Mouse (Mus musculus): ENCODE measurements around the gene Pla2g2c.

Pla2g2c gene

DNA sequence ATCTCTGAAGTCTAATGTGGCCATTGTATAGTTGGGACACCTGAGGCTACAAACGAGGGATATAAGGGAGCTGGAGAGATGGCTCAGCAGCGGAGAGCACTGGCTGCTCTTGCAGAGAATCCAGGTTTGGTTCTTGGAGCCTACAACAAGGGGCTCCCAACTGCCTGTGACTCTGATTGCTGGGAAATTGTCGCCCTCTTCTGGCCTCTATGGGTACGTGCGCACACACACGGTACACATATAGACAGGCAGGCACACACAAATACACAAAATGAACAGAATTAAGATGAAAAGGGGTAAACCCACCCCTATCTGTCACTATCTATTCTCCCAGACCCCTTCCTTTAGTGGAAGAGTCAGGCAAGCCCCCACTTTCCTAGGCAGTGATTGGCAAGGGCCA lies 28.0 kb downstream of the Pla2g2c start:
- no peak for DNase-seq (ENCODE audit: low spot score)

DNA sequence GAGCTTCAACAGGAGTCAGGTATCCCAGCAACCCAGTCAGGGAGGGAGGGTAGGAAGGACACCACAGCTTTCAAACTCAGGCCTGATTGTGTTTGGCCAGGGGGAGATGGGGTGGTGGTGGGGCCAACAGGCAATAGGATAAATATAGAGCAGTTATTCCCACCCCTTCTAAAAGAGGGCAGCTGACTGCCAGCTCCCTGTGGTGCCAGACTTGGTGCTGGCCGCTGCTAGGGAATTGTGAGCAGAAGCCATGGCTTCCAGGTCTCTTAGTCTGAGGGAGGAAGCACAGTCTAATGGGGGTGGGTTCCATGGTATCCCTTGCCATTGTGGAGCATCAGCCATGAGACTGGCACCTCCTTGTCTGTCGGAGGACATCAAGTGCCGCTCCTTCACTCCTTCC lies 29.0 kb downstream of the Pla2g2c start:
- DNase-seq (ENCODE audit: low spot score) = no peak

DNA sequence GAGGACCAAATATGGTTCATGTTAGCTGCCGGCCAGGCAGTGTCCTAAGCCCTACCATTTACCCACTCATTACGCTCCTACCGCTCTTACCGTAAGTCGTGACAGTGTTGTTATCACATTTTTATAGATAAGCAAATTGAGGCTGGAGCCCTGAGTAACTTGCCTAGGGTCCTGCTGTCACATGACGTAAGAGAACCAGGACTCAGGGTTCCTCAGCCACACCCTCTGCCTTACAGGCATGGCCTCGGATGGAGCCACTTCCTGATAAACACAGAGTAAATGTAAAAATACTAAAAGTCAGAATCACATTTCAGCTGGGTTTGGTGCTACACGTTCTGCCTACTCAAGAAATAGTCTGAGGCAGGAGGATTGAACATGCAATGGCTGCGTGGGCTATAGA lies 29.8 kb downstream of the Pla2g2c start:
- no peak for DNase-seq (ENCODE audit: low spot score)

DNA sequence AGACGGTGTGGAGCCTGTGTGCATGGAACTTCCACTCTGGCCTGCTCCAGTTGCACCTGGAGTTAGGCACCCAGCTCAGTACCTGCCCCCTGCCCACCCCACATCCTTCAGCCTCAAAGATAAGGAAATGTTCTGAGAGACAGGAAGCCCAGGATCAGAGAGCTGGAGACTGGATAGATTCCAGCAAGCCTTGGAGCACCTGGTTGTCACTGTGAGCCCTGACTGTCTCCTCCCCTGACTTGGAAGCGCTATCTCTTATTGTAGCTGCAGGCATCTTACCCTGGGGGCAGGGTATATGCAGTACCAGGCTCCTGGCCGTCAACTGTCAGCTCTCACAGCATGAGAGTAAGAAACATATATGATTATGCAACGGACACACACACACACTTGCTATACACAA lies 30.8 kb downstream of the Pla2g2c start:
- no peak for DNase-seq (ENCODE audit: low spot score)

GRCm38 (mm10) chr4:138755983-138756382 lies 31.4 kb downstream of the Pla2g2c start:
- no peak for DNase-seq (ENCODE audit: low spot score)

DNA sequence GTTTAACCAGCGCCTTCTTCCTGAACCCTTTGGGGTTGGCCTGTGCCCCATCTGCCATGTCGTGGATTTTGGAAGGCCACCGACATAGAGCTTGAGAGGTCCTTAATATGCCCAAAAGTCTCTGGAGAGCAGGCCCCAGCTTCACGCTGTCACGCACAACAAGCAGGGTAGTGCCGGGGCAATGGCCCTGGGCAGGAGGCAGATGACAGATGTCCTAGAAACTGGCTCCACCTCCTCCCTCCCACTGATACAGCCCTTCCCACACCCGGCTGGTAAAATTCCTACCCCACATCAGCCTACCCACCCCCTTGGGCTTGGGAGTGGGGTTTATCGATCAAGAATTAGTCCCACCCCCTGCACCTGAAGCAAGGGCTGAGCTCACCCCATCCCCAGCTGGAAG lies 32.8 kb downstream of the Pla2g2c start, which contains the start of gene Pla2g2f:
Gene Pla2g2f (minus strand): TSS at position 211 of the 400 bp plus-strand sequence.
- no peak for DNase-seq (ENCODE audit: low spot score)

GRCm38 (mm10) chr4:138762266-138762665 lies 37.7 kb downstream of the Pla2g2c start:
- DNase-seq (ENCODE audit: low spot score) = no peak

GRCm38 (mm10) chr4:138771970-138772369 lies 47.4 kb downstream of the Pla2g2c start:
- DNase-seq (ENCODE audit: low spot score) = no peak

- DNase-seq (ENCODE audit: low spot score) = no peak
Measured at GRCm38 (mm10) chr4:138772386-138772785, 47.8 kb downstream of the Pla2g2c start.

DNA sequence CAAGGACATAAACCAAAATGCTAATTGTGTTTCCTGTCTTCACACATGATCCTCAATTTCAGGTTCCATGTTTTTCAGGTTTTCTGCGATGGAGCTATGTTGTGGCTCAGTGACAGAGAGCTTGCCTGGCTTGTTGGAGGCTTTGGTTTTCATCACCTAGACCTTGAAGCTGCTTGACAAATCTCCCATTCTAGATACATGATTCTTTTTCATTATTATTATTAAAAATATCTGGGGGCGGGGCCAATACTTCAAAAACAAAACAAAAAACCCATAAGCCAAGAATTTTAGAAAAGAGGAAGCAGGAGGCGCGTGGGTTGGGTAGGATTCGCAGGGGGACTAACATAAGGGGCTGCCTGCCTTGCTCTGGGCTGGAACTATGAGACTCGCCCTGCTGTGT lies 50.8 kb downstream of the Pla2g2c start, which contains the start of gene Pla2g2d:
Gene Pla2g2d (plus strand): TSS at position 301 of the 400 bp plus-strand sequence.
- no peak for DNase-seq (ENCODE audit: low spot score)

DNA sequence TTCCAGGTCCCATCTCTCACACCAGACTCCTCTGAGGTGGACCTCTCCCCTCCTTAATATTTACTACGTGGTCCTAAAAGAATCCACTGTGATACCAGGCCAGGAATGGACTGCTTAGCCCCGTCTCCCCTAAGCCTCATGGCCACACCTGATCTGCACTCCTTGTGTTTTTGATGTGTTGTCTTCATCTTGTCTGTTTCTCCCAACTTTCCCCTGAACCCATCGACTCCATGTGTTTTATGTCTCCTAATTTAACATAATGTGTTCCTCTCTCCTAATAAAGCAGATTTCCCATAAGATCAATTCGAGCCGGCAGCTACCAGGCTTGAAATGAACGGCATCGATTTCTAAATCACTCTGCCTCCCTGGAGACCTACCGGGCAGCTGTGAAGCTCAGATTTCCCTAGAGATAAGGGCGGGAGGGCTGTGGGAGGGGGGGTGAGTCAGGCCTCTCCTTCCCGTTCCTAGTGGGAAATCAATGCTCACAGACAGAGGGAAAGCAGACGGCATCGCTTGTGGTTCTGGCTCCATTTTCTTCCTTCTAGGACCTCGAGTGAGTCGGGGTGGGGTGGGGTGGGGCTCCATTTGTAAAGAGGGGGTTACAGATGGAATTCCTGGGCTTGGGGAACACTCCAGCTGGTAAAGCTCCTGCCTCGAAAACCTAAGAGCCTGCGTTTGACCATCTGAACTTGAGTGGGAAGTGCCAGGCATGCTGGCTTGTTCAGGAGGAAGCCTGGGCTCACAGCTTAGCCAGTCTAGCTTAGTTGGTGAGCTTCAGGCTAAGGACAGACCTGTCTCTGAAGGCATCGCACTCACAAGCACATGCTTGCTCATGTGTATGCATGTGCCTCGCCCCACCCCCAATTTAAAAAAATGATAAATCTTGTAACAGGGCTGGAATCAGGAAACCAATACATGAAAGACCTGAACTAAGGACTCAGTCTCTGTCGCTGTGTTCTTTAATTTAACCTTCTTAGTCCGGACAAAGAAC lies 53.1 kb downstream of the Pla2g2c start:
- no peak for DNase-seq (ENCODE audit: low spot score)

DNA sequence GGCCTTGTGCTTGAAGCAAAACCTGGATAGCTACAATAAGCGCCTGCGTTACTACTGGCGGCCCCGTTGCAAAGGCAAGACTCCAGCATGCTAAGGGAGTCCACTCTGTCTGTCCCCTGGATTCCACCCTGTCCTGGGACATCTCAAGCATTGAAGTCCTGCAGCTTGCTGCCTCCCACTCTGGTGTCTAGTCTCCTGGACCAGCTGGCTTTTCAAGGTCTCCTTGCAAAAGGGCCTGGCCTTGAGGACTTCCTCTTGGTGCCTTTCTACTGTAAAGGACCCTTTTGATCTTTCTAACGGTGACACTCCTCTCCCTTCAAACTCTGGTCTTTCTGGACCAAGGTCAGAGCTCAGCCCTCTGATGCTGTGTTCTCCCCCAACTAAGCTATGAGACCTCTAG lies 55.7 kb downstream of the Pla2g2c start:
- no peak for DNase-seq (ENCODE audit: low spot score)

- DNase-seq (ENCODE audit: low spot score) = no peak
Measured at GRCm38 (mm10) chr4:138782098-138782497, 57.5 kb downstream of the Pla2g2c start.

- no peak for DNase-seq (ENCODE audit: low spot score)
Measured at GRCm38 (mm10) chr4:138785721-138786120, 61.1 kb downstream of the Pla2g2c start.

GRCm38 (mm10) chr4:138786141-138786540 lies 61.5 kb downstream of the Pla2g2c start:
- DNase-seq (ENCODE audit: low spot score) = no peak

DNA sequence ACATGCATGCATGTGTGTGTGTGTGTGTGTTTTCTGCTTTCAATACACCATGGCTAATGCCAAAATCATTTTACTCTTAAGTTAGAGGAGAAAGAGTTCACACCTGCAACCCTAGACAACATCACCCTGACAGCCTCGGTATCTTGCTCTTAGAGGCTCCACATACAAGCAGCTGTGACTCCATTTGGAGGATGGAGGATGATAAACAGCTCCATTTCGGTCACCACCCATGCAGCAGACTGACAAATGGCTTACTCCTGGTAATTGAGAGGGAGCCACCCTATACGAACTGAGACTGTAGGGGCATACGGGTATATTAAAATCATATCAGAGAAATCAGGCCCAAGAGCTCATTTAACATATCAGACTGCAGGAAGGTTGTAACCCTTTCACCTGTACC lies 63.8 kb downstream of the Pla2g2c start:
- no peak for DNase-seq (ENCODE audit: low spot score)

DNA sequence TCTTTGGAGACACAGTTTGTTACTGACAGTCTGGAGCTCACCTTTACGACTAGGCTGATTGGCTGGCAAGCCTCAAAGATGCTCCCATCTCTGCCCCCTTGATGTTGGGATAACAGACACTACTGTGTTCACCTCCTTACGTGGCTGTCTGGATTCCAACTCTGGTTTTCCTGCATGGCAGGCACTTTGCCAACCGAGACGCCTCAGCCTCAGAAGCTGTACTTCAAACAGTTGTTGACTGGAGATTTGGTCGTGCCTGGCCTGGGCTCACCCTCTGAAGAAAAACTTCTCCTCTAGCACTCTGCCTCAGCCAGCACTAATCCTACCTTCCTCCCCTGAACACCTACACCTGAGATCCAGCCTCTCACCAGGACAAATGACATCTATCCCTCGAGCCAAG lies 66.9 kb downstream of the Pla2g2c start:
- DNase-seq (ENCODE audit: low spot score) = no peak

GRCm38 (mm10) chr4:138792599-138792998 lies 68.0 kb downstream of the Pla2g2c start:
- no peak for DNase-seq (ENCODE audit: low spot score)

DNA sequence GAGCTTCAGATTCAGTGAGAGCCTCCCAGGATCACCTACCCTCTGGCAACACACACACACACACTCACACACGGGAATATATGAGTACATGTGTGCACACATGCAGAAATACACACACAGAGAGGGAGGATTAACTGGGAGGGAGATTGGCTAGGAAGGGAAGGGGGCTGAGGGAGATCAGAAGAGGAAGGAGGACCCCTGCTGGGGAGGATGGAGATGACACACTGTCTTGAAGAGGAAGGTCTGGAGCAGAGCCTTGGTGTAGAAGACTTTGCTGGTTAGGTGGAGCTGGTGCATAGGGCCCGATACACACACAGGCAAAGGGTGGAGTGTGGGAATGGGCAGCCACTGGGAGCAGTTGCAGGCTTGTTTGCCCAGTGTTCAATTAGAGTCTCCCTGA lies 68.7 kb downstream of the Pla2g2c start:
- DNase-seq (ENCODE audit: low spot score) = no peak

DNA sequence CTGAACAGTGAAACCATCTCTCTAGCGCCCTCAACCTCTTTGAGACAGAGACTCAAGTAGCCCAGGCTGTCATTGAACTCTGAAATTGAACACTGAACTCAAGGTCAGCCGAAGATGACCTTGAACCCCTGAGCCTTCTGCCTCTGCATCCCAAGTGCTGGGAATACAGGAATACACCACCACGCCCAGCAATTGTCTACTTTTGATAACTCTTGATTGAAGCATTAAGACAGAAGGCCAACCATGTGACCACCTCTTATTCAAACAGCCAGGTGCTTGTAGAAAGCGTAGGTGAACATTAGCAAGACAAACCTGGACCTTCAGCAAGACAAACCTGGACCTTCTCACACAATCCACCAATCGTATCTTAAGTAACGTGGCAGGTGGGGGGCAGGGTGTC lies 69.8 kb downstream of the Pla2g2c start:
- no peak for DNase-seq (ENCODE audit: low spot score)
